Mouse (Mus musculus): ENCODE data around the gene Arhgap32. TPM values are rescaled to one million over a fixed set of nuclear protein-coding genes. Genes with fewer than 3 reads are reported as not detected.

The Arhgap32 gene
- polyA plus RNA-seq, 1 experiment from 2014 or later = 0.51 TPM

GRCm38 (mm10) chr9:32137697-32138426 is 21.9 kb downstream of the Arhgap32 start:
- Histone ChIP-seq H3K27me3 (no peaks in the 10 kb centered on the region), H3K4me3 (replicated peaks) (no peak overlapping the region), H3K27ac (replicated peaks) (no peak overlapping the region), H3K4me2 (no peak overlapping the region), H3K4me1 (replicated peaks) (peaks cover 7% of the 10 kb centered on the region; the same call in 1 of the 2 replicates), H3K9ac (no peak overlapping the region), H3K36me3 (replicated peaks) (no peaks in the 10 kb centered on the region), H3K9me3 (replicated peaks) (no peaks in the 10 kb centered on the region)
- 71% methylated on average over 14 of the region's 14 CpGs for whole genome bisulfite sequencing (ENCODE audit: insufficient replicate concordance)
- no peak for ATAC-seq (ENCODE audit: insufficient read depth)

GRCm38 (mm10) chr9:32138616-32139015 is 22.7 kb downstream of the Arhgap32 start:
- H3K9ac ChIP-seq = no peak overlapping the region
- no peak overlapping the region for H3K27ac ChIP-seq (replicated peaks)
- ATAC-seq (ENCODE audit: insufficient read depth) = no peak
- no peak overlapping the region for H3K4me2 ChIP-seq
- no peaks in the 10 kb centered on the region for H3K27me3 ChIP-seq
- WGBS (ENCODE audit: insufficient replicate concordance) = 50% methylated on average over 5 of the region's 5 CpGs
- no peak overlapping the region for H3K4me3 ChIP-seq (replicated peaks)
- H3K36me3 ChIP-seq (replicated peaks) = no peaks in the 10 kb centered on the region
- H3K4me1 ChIP-seq (replicated peaks) = peaks cover 10% of the 10 kb centered on the region; the same call in 1 of the 2 replicates
- no peaks in the 10 kb centered on the region for H3K9me3 ChIP-seq (replicated peaks)

- Histone ChIP-seq H3K9me3 (replicated peaks) (no peaks in the 10 kb centered on the region), H3K4me3 (replicated peaks) (no peak overlapping the region), H3K27me3 (no peaks in the 10 kb centered on the region), H3K9ac (no peak overlapping the region), H3K27ac (replicated peaks) (no peak overlapping the region), H3K4me1 (replicated peaks) (peaks cover 10% of the 10 kb centered on the region; the same call in 1 of the 2 replicates), H3K36me3 (replicated peaks) (no peaks in the 10 kb centered on the region), H3K4me2 (no peak overlapping the region)
- WGBS (ENCODE audit: insufficient replicate concordance) = 61% methylated on average over 5 of the region's 5 CpGs
- ATAC-seq (ENCODE audit: insufficient read depth) = no peak
Observed at GRCm38 (mm10) chr9:32139641-32140040, 23.7 kb downstream of the Arhgap32 start.

GRCm38 (mm10) chr9:32142834-32143233 is 26.9 kb downstream of the Arhgap32 start:
- Histone ChIP-seq H3K27ac (replicated peaks) (no peak overlapping the region), H3K27me3 (no peaks in the 10 kb centered on the region), H3K36me3 (replicated peaks) (no peaks in the 10 kb centered on the region), H3K4me2 (no peak overlapping the region), H3K4me3 (replicated peaks) (no peak overlapping the region), H3K4me1 (replicated peaks) (peaks cover 10% of the 10 kb centered on the region; the same call in 1 of the 2 replicates), H3K9me3 (replicated peaks) (no peaks in the 10 kb centered on the region), H3K9ac (no peak overlapping the region)
- 59% methylated on average over 3 of the region's 3 CpGs for WGBS (ENCODE audit: insufficient replicate concordance)
- no peak for ATAC-seq (ENCODE audit: insufficient read depth)

GRCm38 (mm10) chr9:32143451-32143850 is 27.5 kb downstream of the Arhgap32 start:
- Histone ChIP-seq H3K27ac (replicated peaks) (no peak overlapping the region), H3K4me2 (no peak overlapping the region), H3K9me3 (replicated peaks) (no peaks in the 10 kb centered on the region), H3K9ac (no peak overlapping the region), H3K36me3 (replicated peaks) (no peaks in the 10 kb centered on the region), H3K27me3 (no peaks in the 10 kb centered on the region), H3K4me3 (replicated peaks) (no peak overlapping the region), H3K4me1 (replicated peaks) (peaks cover 9% of the 10 kb centered on the region; the same call in 1 of the 2 replicates)
- WGBS (ENCODE audit: insufficient replicate concordance) = 88% methylated on average over 3 of the region's 3 CpGs
- ATAC-seq (ENCODE audit: insufficient read depth) = no peak

GRCm38 (mm10) chr9:32146257-32146996 is 30.5 kb downstream of the Arhgap32 start:
- no peak overlapping the region for H3K4me2 ChIP-seq
- WGBS (ENCODE audit: insufficient replicate concordance) = 61% methylated on average over 12 of the region's 12 CpGs
- H3K27ac ChIP-seq (replicated peaks) = no peak overlapping the region
- peaks cover 12% of the 10 kb centered on the region; the same call in 1 of the 2 replicates for H3K4me1 ChIP-seq (replicated peaks)
- no peaks in the 10 kb centered on the region for H3K36me3 ChIP-seq (replicated peaks)
- no peak overlapping the region for H3K4me3 ChIP-seq (replicated peaks)
- 0 out of 2 replicates have a peak, but pooled peaks have one; percentile 15 for ATAC-seq (ENCODE audit: insufficient read depth)
- H3K9ac ChIP-seq = no peak overlapping the region
- no peaks in the 10 kb centered on the region for H3K27me3 ChIP-seq
- H3K9me3 ChIP-seq (replicated peaks) = no peaks in the 10 kb centered on the region

GRCm38 (mm10) chr9:32149241-32149640 is 33.3 kb downstream of the Arhgap32 start:
- no peak overlapping the region for H3K27ac ChIP-seq (replicated peaks)
- H3K9ac ChIP-seq = no peak overlapping the region
- 74% methylated on average over 3 of the region's 3 CpGs for WGBS (ENCODE audit: insufficient replicate concordance)
- H3K4me2 ChIP-seq = no peak overlapping the region
- ATAC-seq (ENCODE audit: insufficient read depth) = no peak
- peaks cover 6% of the 10 kb centered on the region; the same call in 1 of the 2 replicates for H3K4me1 ChIP-seq (replicated peaks)
- H3K9me3 ChIP-seq (replicated peaks) = no peaks in the 10 kb centered on the region
- no peak overlapping the region for H3K4me3 ChIP-seq (replicated peaks)
- H3K27me3 ChIP-seq = no peaks in the 10 kb centered on the region
- H3K36me3 ChIP-seq (replicated peaks) = no peaks in the 10 kb centered on the region

- Histone ChIP-seq H3K4me3 (replicated peaks) (no peak overlapping the region), H3K4me2 (0 out of 2 replicates have a peak overlapping the region, but pooled peaks have one; percentile 5), H3K27me3 (no peaks in the 10 kb centered on the region), H3K27ac (replicated peaks) (no peak overlapping the region), H3K36me3 (replicated peaks) (no peaks in the 10 kb centered on the region), H3K9ac (no peak overlapping the region), H3K4me1 (replicated peaks) (peaks cover 11% of the 10 kb centered on the region), H3K9me3 (replicated peaks) (no peaks in the 10 kb centered on the region)
- no peak for ATAC-seq (ENCODE audit: insufficient read depth)
- WGBS (ENCODE audit: insufficient replicate concordance) = 31% methylated on average over 11 of the region's 11 CpGs
Observed at GRCm38 (mm10) chr9:32149836-32150642, 34.1 kb downstream of the Arhgap32 start.

- Histone ChIP-seq H3K9me3 (replicated peaks) (no peaks in the 10 kb centered on the region), H3K4me3 (replicated peaks) (no peak overlapping the region), H3K4me2 (no peak overlapping the region), H3K36me3 (replicated peaks) (no peaks in the 10 kb centered on the region), H3K9ac (no peak overlapping the region), H3K4me1 (replicated peaks) (peaks cover 15% of the 10 kb centered on the region), H3K27me3 (no peaks in the 10 kb centered on the region), H3K27ac (replicated peaks) (no peak overlapping the region)
- no peak for ATAC-seq (ENCODE audit: insufficient read depth)
- whole genome bisulfite sequencing (ENCODE audit: insufficient replicate concordance) = 47% methylated on average over 3 of the region's 3 CpGs
Observed at GRCm38 (mm10) chr9:32154727-32155371, 38.9 kb downstream of the Arhgap32 start.

GRCm38 (mm10) chr9:32156706-32157105 is 40.8 kb downstream of the Arhgap32 start:
- ATAC-seq (ENCODE audit: insufficient read depth) = no peak
- Histone ChIP-seq H3K9ac (no peak overlapping the region), H3K4me2 (no peak overlapping the region), H3K36me3 (replicated peaks) (no peaks in the 10 kb centered on the region), H3K4me3 (replicated peaks) (no peak overlapping the region), H3K27ac (replicated peaks) (no peak overlapping the region), H3K9me3 (replicated peaks) (no peaks in the 10 kb centered on the region), H3K27me3 (no peaks in the 10 kb centered on the region), H3K4me1 (replicated peaks) (peaks cover 16% of the 10 kb centered on the region)
- 65% methylated on average over 4 of the region's 4 CpGs for WGBS (ENCODE audit: insufficient replicate concordance)
